Mouse (Mus musculus): ENCODE results near the gene Crtc3. TPM values are rescaled to one million over a fixed set of nuclear protein-coding genes. Genes with fewer than 3 reads are reported as not detected.

Gene Crtc3
- polyA plus RNA-seq, 1 experiment from 2014 or later = 13.8 TPM

- Histone ChIP-seq H3K4me1 (peaks cover 18% of the 10 kb centered on the region), H3K9ac (no peak overlapping the region), H3K27ac (no peak overlapping the region), H3K4me2 (replicated peaks) (no peak overlapping the region), H3K9me3 (replicated peaks) (no peaks in the 10 kb centered on the region), H3K4me3 (no peak overlapping the region), H3K36me3 (no peaks in the 10 kb centered on the region), H3K27me3 (no peaks in the 10 kb centered on the region)
- 73% methylated on average over 5 of the region's 5 CpGs for WGBS
- ATAC-seq (ENCODE audit: low FRiP score) = no peak
Measured at GRCm38 (mm10) chr7:80635866-80636265, 52.8 kb downstream of the Crtc3 start.

DNA sequence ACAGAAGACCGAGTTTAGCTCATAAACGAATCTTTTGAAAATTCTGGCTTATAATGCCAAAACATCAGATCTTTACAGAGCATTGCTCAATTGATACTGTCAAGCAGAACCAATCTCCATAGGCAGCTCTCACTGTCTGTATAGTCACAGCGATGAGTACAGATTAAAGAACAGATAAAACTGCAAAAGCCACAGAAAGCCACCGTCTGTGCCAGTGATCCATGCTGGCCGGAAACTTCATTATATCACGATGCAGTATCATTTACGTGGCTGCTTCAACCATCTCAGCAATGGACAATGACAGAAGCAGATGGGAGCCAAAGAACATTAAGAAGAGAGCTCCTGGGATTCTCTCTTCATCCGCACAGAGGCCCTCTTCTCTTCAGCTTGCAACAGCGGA lies 53.9 kb downstream of the Crtc3 start:
- Histone ChIP-seq H3K9ac (no peak overlapping the region), H3K36me3 (no peaks in the 10 kb centered on the region), H3K9me3 (replicated peaks) (no peaks in the 10 kb centered on the region), H3K27ac (no peak overlapping the region), H3K4me2 (replicated peaks) (no peak overlapping the region), H3K27me3 (no peaks in the 10 kb centered on the region), H3K4me1 (peaks cover 15% of the 10 kb centered on the region), H3K4me3 (no peak overlapping the region)
- whole genome bisulfite sequencing = 83% methylated on average over 9 of the region's 9 CpGs
- no peak for ATAC-seq (ENCODE audit: low FRiP score)

- no peaks in the 10 kb centered on the region for H3K9me3 ChIP-seq (replicated peaks)
- H3K9ac ChIP-seq = no peak overlapping the region
- no peak overlapping the region for H3K27ac ChIP-seq
- 97% methylated on average over 2 of the region's 2 CpGs for WGBS
- H3K27me3 ChIP-seq = no peaks in the 10 kb centered on the region
- peaks cover 19% of the 10 kb centered on the region for H3K4me1 ChIP-seq
- no peaks in the 10 kb centered on the region for H3K36me3 ChIP-seq
- ATAC-seq (ENCODE audit: low FRiP score) = no peak
- H3K4me2 ChIP-seq (replicated peaks) = no peak overlapping the region
- H3K4me3 ChIP-seq = no peak overlapping the region
Measured at GRCm38 (mm10) chr7:80633635-80634034, 55.0 kb downstream of the Crtc3 start.

DNA sequence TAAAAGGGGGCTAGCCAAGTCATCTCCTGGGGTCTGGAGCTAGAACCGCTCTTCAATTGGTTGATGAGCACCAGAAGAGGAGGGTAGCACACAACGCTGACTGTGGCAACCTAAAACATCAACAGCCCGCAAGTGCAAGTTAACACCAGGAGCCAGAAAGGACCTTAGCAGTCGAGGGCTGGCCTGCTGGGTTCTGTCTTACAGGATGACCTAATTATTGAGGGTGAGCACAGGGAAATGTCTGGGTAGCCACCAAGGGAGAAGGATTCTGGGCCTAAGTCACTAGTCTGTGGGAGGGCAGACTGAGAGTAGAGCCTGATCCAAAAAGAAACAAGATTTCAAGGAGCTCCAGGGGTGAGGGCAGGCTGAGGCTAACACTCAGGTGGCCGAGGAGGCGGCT lies 56.7 kb downstream of the Crtc3 start:
- H3K4me2 ChIP-seq (replicated peaks) = no peak overlapping the region
- 71% methylated on average over 6 of the region's 6 CpGs for WGBS
- no peak for ATAC-seq (ENCODE audit: low FRiP score)
- H3K9ac ChIP-seq = no peak overlapping the region
- no peak overlapping the region for H3K4me3 ChIP-seq
- H3K27ac ChIP-seq = no peak overlapping the region
- no peaks in the 10 kb centered on the region for H3K27me3 ChIP-seq
- H3K9me3 ChIP-seq (replicated peaks) = no peaks in the 10 kb centered on the region
- peaks cover 19% of the 10 kb centered on the region for H3K4me1 ChIP-seq
- no peaks in the 10 kb centered on the region for H3K36me3 ChIP-seq

GRCm38 (mm10) chr7:80631405-80631804 lies 57.3 kb downstream of the Crtc3 start:
- Histone ChIP-seq H3K27me3 (no peaks in the 10 kb centered on the region), H3K4me1 (peaks cover 16% of the 10 kb centered on the region), H3K4me2 (replicated peaks) (no peak overlapping the region), H3K4me3 (no peak overlapping the region), H3K9me3 (replicated peaks) (no peaks in the 10 kb centered on the region), H3K36me3 (no peaks in the 10 kb centered on the region), H3K9ac (no peak overlapping the region), H3K27ac (no peak overlapping the region)
- no peak for ATAC-seq (ENCODE audit: low FRiP score)
- 75% methylated on average over 3 of the region's 3 CpGs for WGBS

DNA sequence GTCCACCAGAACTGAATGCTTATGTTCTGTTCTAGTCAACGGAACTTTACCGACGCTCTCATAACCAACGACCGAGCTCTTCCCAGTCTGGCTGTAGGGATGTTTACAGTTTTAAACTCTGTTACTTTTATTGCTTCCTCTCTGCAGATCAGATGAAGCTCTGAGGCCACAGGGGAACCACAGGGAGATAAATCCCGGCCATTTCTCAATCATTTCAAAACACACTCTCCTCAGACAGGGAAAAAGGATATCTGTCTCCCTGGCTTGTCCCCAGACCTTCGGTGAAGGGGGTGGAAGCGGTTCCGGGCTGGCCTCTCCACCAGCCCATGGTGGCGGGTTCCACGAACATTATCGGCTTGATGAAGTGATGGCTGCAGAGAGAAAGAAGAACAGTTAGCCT lies 59.3 kb downstream of the Crtc3 start:
- 90% methylated on average over 12 of the region's 12 CpGs for WGBS
- H3K27me3 ChIP-seq = no peaks in the 10 kb centered on the region
- H3K9me3 ChIP-seq (replicated peaks) = no peaks in the 10 kb centered on the region
- H3K36me3 ChIP-seq = no peaks in the 10 kb centered on the region
- H3K9ac ChIP-seq = no peak overlapping the region
- ATAC-seq (ENCODE audit: low FRiP score) = no peak
- no peak overlapping the region for H3K4me2 ChIP-seq (replicated peaks)
- H3K4me3 ChIP-seq = no peak overlapping the region
- H3K4me1 ChIP-seq = peaks cover 5% of the 10 kb centered on the region; the same call in 1 of the 2 replicates
- H3K27ac ChIP-seq = no peak overlapping the region

DNA sequence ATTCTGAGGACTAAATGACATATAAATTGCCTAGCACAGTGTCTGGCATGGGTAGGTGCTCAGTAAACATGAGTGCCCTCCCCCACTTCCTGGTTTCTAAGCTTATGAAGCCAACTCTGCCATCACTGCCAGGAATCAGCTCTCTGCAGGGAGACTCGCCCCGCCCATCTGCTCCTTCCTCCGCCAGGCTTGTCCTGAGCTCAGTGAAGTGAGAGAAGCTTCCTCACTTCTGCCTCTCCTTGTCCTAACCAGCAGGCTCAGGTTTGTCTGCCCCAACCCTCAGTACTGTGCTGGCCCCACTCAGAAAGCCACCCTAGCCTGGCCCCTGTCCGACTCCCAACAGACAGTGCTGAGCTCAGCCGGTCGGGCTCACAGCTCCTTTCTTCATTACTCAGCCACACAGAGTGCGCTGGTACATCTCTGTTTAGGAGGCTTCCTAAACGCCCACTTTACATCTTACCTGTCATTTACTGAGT lies 59.9 kb downstream of the Crtc3 start:
- Histone ChIP-seq H3K9ac (no peak overlapping the region), H3K9me3 (replicated peaks) (no peaks in the 10 kb centered on the region), H3K36me3 (no peaks in the 10 kb centered on the region), H3K4me2 (replicated peaks) (no peak overlapping the region), H3K4me1 (peaks cover 5% of the 10 kb centered on the region; the same call in 1 of the 2 replicates), H3K27ac (no peak overlapping the region), H3K4me3 (no peak overlapping the region), H3K27me3 (no peaks in the 10 kb centered on the region)
- WGBS = 64% methylated on average over 8 of the region's 8 CpGs
- no peak for ATAC-seq (ENCODE audit: low FRiP score)

DNA sequence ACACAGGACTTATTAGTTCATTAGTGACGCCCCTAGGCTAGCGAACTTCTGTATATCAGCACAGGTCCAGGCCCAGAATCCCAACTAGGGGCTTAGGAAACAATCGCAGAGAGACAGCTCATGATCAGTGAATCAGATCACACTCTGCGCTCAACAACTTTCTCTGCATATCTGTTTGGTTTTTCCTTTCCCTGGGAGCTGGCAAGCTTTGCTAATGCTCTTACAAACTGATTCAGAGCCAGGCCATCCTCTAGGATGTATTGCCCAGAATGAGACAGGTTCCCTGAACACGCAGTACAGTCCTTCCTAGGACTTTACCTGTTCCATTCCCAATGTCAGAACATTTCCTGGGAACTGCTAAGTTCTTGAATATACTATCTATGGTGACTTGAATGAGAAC lies 61.7 kb downstream of the Crtc3 start:
- no peaks in the 10 kb centered on the region for H3K27me3 ChIP-seq
- H3K4me1 ChIP-seq = peaks cover 5% of the 10 kb centered on the region; the same call in 1 of the 2 replicates
- H3K9ac ChIP-seq = no peak overlapping the region
- WGBS = 88% methylated on average over 5 of the region's 5 CpGs
- H3K9me3 ChIP-seq (replicated peaks) = no peaks in the 10 kb centered on the region
- H3K36me3 ChIP-seq = no peaks in the 10 kb centered on the region
- no peak overlapping the region for H3K4me3 ChIP-seq
- no peak for ATAC-seq (ENCODE audit: low FRiP score)
- H3K4me2 ChIP-seq (replicated peaks) = no peak overlapping the region
- H3K27ac ChIP-seq = no peak overlapping the region

GRCm38 (mm10) chr7:80625841-80626240 lies 62.8 kb downstream of the Crtc3 start:
- Histone ChIP-seq H3K4me3 (no peak overlapping the region), H3K4me1 (peaks cover 5% of the 10 kb centered on the region; the same call in 1 of the 2 replicates), H3K9me3 (replicated peaks) (no peaks in the 10 kb centered on the region), H3K27ac (no peak overlapping the region), H3K36me3 (no peaks in the 10 kb centered on the region), H3K27me3 (no peaks in the 10 kb centered on the region), H3K4me2 (replicated peaks) (no peak overlapping the region), H3K9ac (no peak overlapping the region)
- no peak for ATAC-seq (ENCODE audit: low FRiP score)
- 81% methylated on average over 7 of the region's 7 CpGs for WGBS

GRCm38 (mm10) chr7:80623276-80623675 lies 65.4 kb downstream of the Crtc3 start:
- no peak overlapping the region for H3K27ac ChIP-seq
- no peaks in the 10 kb centered on the region for H3K27me3 ChIP-seq
- H3K9me3 ChIP-seq (replicated peaks) = no peaks in the 10 kb centered on the region
- 90% methylated on average over 5 of the region's 5 CpGs for WGBS
- no peaks in the 10 kb centered on the region for H3K4me1 ChIP-seq
- ATAC-seq (ENCODE audit: low FRiP score) = no peak
- H3K9ac ChIP-seq = no peak overlapping the region
- H3K4me3 ChIP-seq = no peak overlapping the region
- H3K36me3 ChIP-seq = no peaks in the 10 kb centered on the region
- no peak overlapping the region for H3K4me2 ChIP-seq (replicated peaks)

GRCm38 (mm10) chr7:80616096-80616495 lies 72.6 kb downstream of the Crtc3 start:
- ATAC-seq (ENCODE audit: low FRiP score) = no peak

GRCm38 (mm10) chr7:80614042-80614441 lies 74.6 kb downstream of the Crtc3 start:
- Histone ChIP-seq H3K27me3 (no peaks in the 10 kb centered on the region), H3K4me2 (replicated peaks) (no peak overlapping the region), H3K4me1 (peaks cover 12% of the 10 kb centered on the region), H3K36me3 (no peaks in the 10 kb centered on the region; the same call in 1 of the 2 replicates), H3K27ac (no peak overlapping the region), H3K4me3 (no peak overlapping the region), H3K9me3 (replicated peaks) (no peaks in the 10 kb centered on the region), H3K9ac (no peak overlapping the region)
- no peak for ATAC-seq (ENCODE audit: low FRiP score)
- 89% methylated on average over 3 of the region's 3 CpGs for WGBS

More at GRCm38 (mm10) chr7:80616096-80616495, 72.6 kb downstream of the Crtc3 start:
- 80% methylated on average over 9 of the region's 9 CpGs for WGBS
- H3K27me3 ChIP-seq = no peaks in the 10 kb centered on the region
- no peak overlapping the region for H3K9ac ChIP-seq
- H3K9me3 ChIP-seq (replicated peaks) = no peaks in the 10 kb centered on the region
- H3K27ac ChIP-seq = no peak overlapping the region
- no peak overlapping the region for H3K4me2 ChIP-seq (replicated peaks)
- H3K4me1 ChIP-seq = peaks cover 12% of the 10 kb centered on the region
- no peak overlapping the region for H3K4me3 ChIP-seq
- no peaks in the 10 kb centered on the region; the same call in 1 of the 2 replicates for H3K36me3 ChIP-seq

- 64% methylated on average over 11 of the region's 11 CpGs for WGBS
- H3K4me3 ChIP-seq = no peak overlapping the region
- no peaks in the 10 kb centered on the region; the same call in 1 of the 2 replicates for H3K36me3 ChIP-seq
- ATAC-seq (ENCODE audit: low FRiP score) = no peak
- H3K4me2 ChIP-seq (replicated peaks) = no peak overlapping the region
- peaks cover 12% of the 10 kb centered on the region for H3K4me1 ChIP-seq
- no peak overlapping the region; the same call in 1 of the 2 replicates for H3K27ac ChIP-seq
- H3K9ac ChIP-seq = no peak overlapping the region
- H3K27me3 ChIP-seq = no peaks in the 10 kb centered on the region
- no peaks in the 10 kb centered on the region for H3K9me3 ChIP-seq (replicated peaks)
Measured at GRCm38 (mm10) chr7:80612191-80612787, 76.4 kb downstream of the Crtc3 start.
